Mouse (Mus musculus): ENCODE measurements at regions not wholly inside any gene's neighbourhood (a gene's known extent, or its start where the extent isn't known, plus 50 kb on each side); places are given as distances from the start of the nearest gene placed in this dataset.

DNA sequence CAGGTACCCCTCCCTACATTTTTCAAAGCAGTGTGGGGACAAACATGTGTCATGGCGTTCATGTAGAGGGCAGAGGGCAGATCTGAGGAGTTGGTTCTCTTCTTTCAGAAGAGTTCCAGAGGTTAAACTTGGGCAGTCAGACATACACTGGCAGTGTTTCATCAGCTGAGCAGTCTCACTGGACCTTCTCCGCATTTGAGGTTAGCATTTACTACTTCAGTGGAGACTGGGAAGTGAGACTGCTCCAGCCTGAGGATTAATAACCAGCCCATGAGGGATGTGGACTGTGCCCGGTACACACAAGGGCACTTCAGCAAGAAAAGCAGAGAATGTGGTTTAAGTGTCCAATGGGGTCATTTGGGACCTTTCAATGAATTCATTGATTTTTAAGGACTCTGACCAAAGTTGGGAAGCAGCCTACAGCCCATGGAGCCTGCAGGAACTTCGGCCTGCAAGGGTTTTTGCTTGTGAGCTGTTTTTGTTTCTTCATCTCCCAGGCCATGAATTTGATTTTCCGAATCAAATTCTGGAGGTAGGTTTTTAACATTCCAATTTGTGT is 166.6 kb downstream of the Rab11fip4 start:
- TF ChIP-seq GATA1 (IDR thresholded peaks at IDR 0.05; ENCODE audit: borderline replicate concordance, low read length) (no peak), CTCF (IDR thresholded peaks at IDR 0.05; ENCODE audit: low read depth, low read length) (no peak), TAL1 (conservative IDR thresholded peaks at IDR 0.05; ENCODE audit: low read depth, low read length) (no peak), GATA2 (IDR thresholded peaks at IDR 0.05; ENCODE audit: borderline replicate concordance, low read depth, low read length) (no peak), POLR2AphosphoS5 (IDR thresholded peaks at IDR 0.05; ENCODE audit: insufficient replicate concordance, low read depth, low read length) (no peak)

All from G1E (cell line).